18 mouse cellular contexts compared by ENCODE assay signal in genomic region chr17:29170431-29171000, GRCm38 (mm10). TPM values are rescaled to one million over a fixed set of nuclear protein-coding genes. Genes with fewer than 3 reads are reported as not detected.
DNase-seq lines count a peak whose midpoint lies in the region; ATAC-seq and TF ChIP-seq lines count a peak whose summit lies in the region.
"Had no signal": no experiment of that assay in that cellular context is flagged by ENCODE, and none has a peak within 500 bp of the region (broad histone marks: within the 10 kb centered on the region; RNA-seq: fewer than 3 reads in every experiment).

No protein-coding gene starts in this region.

- H3K4me1 ChIP-seq in liver, postnatal 0 days (ENCODE audit: insufficient read depth), result peaks cover 18% of the 10 kb centered on the region
- H3K4me1 ChIP-seq in liver, embryonic 12.5 days, result peaks cover 42% of the 10 kb centered on the region

- no peak overlapping the region for H3K9ac ChIP-seq in liver, postnatal 0 days (replicated peaks)
- no peak overlapping the region for H3K9ac ChIP-seq in liver, embryonic 12.5 days
- H3K9ac ChIP-seq: forebrain, postnatal 0 days; limb, embryonic 12.5 days; liver, embryonic 13.5 days; lung, embryonic 15.5 days; midbrain, embryonic 12.5 days had no signal

- ATAC-seq in liver, postnatal 0 days, result 0 out of 2 replicates have a peak, but pooled peaks have one; percentile 3
- no peak for ATAC-seq in liver, embryonic 12.5 days

- no peak overlapping the region for H3K27ac ChIP-seq in liver, postnatal 0 days (ENCODE audit: low read depth)
- H3K27ac ChIP-seq in liver, embryonic 12.5 days, result no peak overlapping the region
- H3K27ac ChIP-seq: limb, embryonic 12.5 days; liver, embryonic 13.5 days; lung, embryonic 15.5 days; macrophage; midbrain, embryonic 12.5 days had no signal

- no peak overlapping the region for H3K4me2 ChIP-seq in liver, postnatal 0 days (ENCODE audit: low read depth, low read length)
- no peak overlapping the region for H3K4me2 ChIP-seq in liver, embryonic 12.5 days
- H3K4me2 ChIP-seq: heart, embryonic 11.5 days; limb, embryonic 12.5 days; liver, embryonic 13.5 days; lung, embryonic 15.5 days; midbrain, embryonic 12.5 days had no signal

- no peak overlapping the region for H3K4me3 ChIP-seq in liver, postnatal 0 days (ENCODE audit: low read depth, low read length)
- H3K4me3 ChIP-seq in liver, embryonic 12.5 days, result no peak overlapping the region
- H3K4me3 ChIP-seq: limb, embryonic 12.5 days; liver, embryonic 13.5 days; lung, embryonic 15.5 days; midbrain, embryonic 12.5 days had no signal

- DNase-seq in liver, postnatal 0 days, result no peak
- peak; percentile 79 for DNase-seq in A20 (ENCODE audit: low read depth, low spot score)
- DNase-seq in kidney, adult 18-20 months, result peak; percentile 41
- peak; percentile 34 for DNase-seq in kidney, postnatal 10 days
- no peak for DNase-seq in adrenal gland, postnatal 14 days
- no peak for DNase-seq in lung, postnatal 10 days
- DNase-seq in right cerebral cortex, postnatal 4 days, result no peak

- TF ChIP-seq EP300 in liver, postnatal 0 days (IDR thresholded peaks at IDR 0.05; ENCODE audit: low read depth), result no peak

- no peaks in the 10 kb centered on the region for H3K9me3 ChIP-seq in liver, postnatal 0 days (ENCODE audit: low read length)
- H3K9me3 ChIP-seq in liver, embryonic 12.5 days (replicated peaks), result no peaks in the 10 kb centered on the region
- H3K9me3 ChIP-seq: limb, embryonic 12.5 days; liver, embryonic 13.5 days; lung, embryonic 15.5 days; midbrain, embryonic 12.5 days had no signal

- H3K27me3 ChIP-seq in liver, postnatal 0 days (ENCODE audit: insufficient read depth, low read length), result no peaks in the 10 kb centered on the region
- H3K27me3 ChIP-seq in liver, embryonic 12.5 days (replicated peaks), result peaks cover 6% of the 10 kb centered on the region; the same call in 1 of the 2 replicates
- H3K27me3 ChIP-seq: liver, embryonic 13.5 days; lung, embryonic 15.5 days had no signal

- no peaks in the 10 kb centered on the region for H3K36me3 ChIP-seq in liver, postnatal 0 days (replicated peaks; ENCODE audit: insufficient read depth, low read length)
- no peaks in the 10 kb centered on the region for H3K36me3 ChIP-seq in liver, embryonic 12.5 days
- H3K36me3 ChIP-seq: limb, embryonic 12.5 days; liver, embryonic 13.5 days; lung, embryonic 15.5 days; midbrain, embryonic 12.5 days had no signal

- 49% methylated on average over 14 of the region's 14 CpGs for WGBS in liver, postnatal 0 days (ENCODE audit: insufficient replicate concordance)
- 59% methylated on average over 14 of the region's 14 CpGs for WGBS in liver, embryonic 12.5 days (ENCODE audit: insufficient replicate concordance)

- TF ChIP-seq CTCF in liver, postnatal 0 days (IDR thresholded peaks at IDR 0.05; ENCODE audit: low read depth), result no peak

RNA-seq across cellular contexts. Expression of gene Rab44, which starts 56.6 kb away (rescaled TPM):
- polyA plus RNA-seq in liver, postnatal 0 days (2015; fragmentation: Nextera tagmentation; extraction: Ambion mirVana), result 5.4 and 6.3 TPM in 2 replicates
- 5.0 and 5.4 TPM in 2 replicates for polyA plus RNA-seq in liver, embryonic 12.5 days (2016; fragmentation: Nextera tagmentation; extraction: Ambion mirVana)
- 0.33 and 0.38 TPM in 2 replicates for total RNA-seq in adrenal gland, postnatal 14 days (2021)
- total RNA-seq: forebrain, postnatal 0 days had no signal
- polyA plus RNA-seq: forebrain, postnatal 0 days; heart, embryonic 11.5 days; hindbrain, embryonic 11.5 days; neural tube, embryonic 14.5 days; testis, adult 2 months had no signal

Comparison
In these comparisons a context has a peak if more than half of its experiments do, and no peak if none do; other contexts are left out.
1. DNase-seq: peak in A20 (single experiment), kidney, adult 18-20 months (single experiment) and kidney, postnatal 10 days (single experiment); none in liver, postnatal 0 days (single experiment), adrenal gland, postnatal 14 days (single experiment), lung, postnatal 10 days (single experiment) and right cerebral cortex, postnatal 4 days (single experiment).